Mouse (Mus musculus) brain, embryonic 14.5 days (tissue): ENCODE results near the gene Ccdc9b.

Source experiments
- CTCF ChIP-seq: fragments of 200-500 bp; IDR thresholded peaks from 2 replicates; pipeline ENCODE4 v1.5.1; 2012; ENCODE audit warnings: inconsistent platforms, mild to moderate bottlenecking, moderate library complexity, borderline replicate concordance; ENCODE audit not compliant: insufficient read depth, insufficient read length; ENCODE audit errors: extremely low read depth
- POLR2A ChIP-seq: fragments of 200-500 bp; IDR thresholded peaks from 2 replicates; pipeline ENCODE4 v1.6.1; 2012; ENCODE audit warnings: mild to moderate bottlenecking, inconsistent platforms, borderline replicate concordance; ENCODE audit not compliant: poor library complexity, insufficient read depth, insufficient read length, severe bottlenecking; ENCODE audit errors: extremely low read depth

GRCm38 (mm10) chr2:118761906-118762783 is at the start of gene Ccdc9b:
- peak; percentile 43; the same call in 1 of the 2 replicates for TF ChIP-seq POLR2A
- no peak for TF ChIP-seq CTCF
